Mouse (Mus musculus): ENCODE results near the gene Filip1.

Gene Filip1

GRCm38 (mm10) chr9:79965600-79966392 lies 46.9 kb downstream of the Filip1 start:
- no peaks in the 10 kb centered on the region for H3K36me3 ChIP-seq (ENCODE audit: insufficient read depth, low read length)

DNA sequence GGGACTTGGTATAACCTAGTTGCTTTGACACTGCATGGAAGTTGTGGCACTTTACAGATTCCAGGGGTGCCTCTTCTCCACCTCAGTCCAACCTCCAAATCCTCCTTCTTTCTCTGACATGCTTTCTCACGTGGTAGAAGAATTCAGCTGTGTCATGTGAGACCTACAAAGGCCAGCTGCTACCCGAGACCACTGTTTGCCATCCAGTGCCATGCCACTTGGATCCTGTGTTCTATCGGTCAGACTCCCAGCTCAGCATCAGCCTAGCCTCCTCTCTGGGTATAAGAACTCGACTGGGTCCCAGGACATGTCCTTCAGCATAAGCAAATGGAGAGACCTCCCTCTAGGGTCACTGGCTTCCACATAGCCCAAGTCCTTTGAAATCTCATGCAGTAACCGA lies 47.6 kb downstream of the Filip1 start:
- TF ChIP-seq NANOG (IDR thresholded peaks at IDR 0.05; ENCODE audit: borderline replicate concordance, low read length) (no peak), POU5F1 (IDR thresholded peaks at IDR 0.05; ENCODE audit: borderline replicate concordance, low read length) (no peak), CTCF (conservative IDR thresholded peaks at IDR 0.05; ENCODE audit: low read length) (no peak)
- H3K4me3 ChIP-seq (replicated peaks; ENCODE audit: low read length) = no peak overlapping the region
- no peaks in the 10 kb centered on the region for H3K36me3 ChIP-seq (ENCODE audit: insufficient read depth, low read length)
- no peaks in the 10 kb centered on the region for H3K27me3 ChIP-seq (ENCODE audit: insufficient read depth, low read length)
- H3K9me3 ChIP-seq (ENCODE audit: low read length) = no peaks in the 10 kb centered on the region
- H3K4me1 ChIP-seq (replicated peaks; ENCODE audit: low read depth, low read length) = peaks cover 7% of the 10 kb centered on the region; the same call in 1 of the 2 replicates

More at GRCm38 (mm10) chr9:79965600-79966392, 46.9 kb downstream of the Filip1 start:
- Histone ChIP-seq H3K4me3 (replicated peaks; ENCODE audit: low read length) (no peak overlapping the region), H3K27me3 (ENCODE audit: insufficient read depth, low read length) (no peaks in the 10 kb centered on the region), H3K4me1 (replicated peaks; ENCODE audit: low read depth, low read length) (peaks cover 7% of the 10 kb centered on the region; the same call in 1 of the 2 replicates), H3K9me3 (ENCODE audit: low read length) (no peaks in the 10 kb centered on the region)
- no peak for TF ChIP-seq POU5F1 (IDR thresholded peaks at IDR 0.05; ENCODE audit: borderline replicate concordance, low read length)
- TF ChIP-seq CTCF (conservative IDR thresholded peaks at IDR 0.05; ENCODE audit: low read length) = no peak
- no peak for TF ChIP-seq NANOG (IDR thresholded peaks at IDR 0.05; ENCODE audit: borderline replicate concordance, low read length)

DNA sequence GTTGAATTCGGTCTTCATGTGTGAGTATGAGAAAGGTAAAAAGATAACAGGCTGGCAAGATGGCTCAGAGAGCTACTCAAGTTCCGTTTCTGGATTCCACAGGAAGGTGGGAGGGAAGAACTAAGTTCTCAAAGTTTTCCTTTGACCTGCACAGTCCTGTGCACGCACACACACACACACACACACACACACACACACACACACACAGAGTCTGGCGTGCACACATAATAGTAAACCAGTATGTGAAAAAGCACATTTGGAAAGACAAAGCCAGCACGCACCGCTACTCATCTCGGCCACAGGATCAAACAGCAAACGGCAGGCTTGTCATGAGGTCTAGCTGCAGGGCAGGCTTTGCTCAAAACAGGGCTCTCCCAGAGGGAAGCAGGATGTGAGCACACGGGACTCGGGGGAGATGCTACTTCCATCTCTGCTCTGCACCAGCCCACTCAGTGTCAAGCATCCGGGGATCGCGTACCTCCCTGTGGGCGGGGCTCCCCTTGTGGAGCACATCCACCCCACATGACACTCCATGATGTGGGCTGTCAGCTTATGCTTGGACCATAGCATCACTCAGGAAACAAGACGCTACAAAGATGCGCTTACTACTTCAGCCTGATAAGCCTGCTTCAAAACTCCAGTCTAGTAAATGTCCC lies 50.9 kb downstream of the Filip1 start:
- no peaks in the 10 kb centered on the region for H3K9me3 ChIP-seq (ENCODE audit: low read length)
- TF ChIP-seq POU5F1 (IDR thresholded peaks at IDR 0.05; ENCODE audit: borderline replicate concordance, low read length) (no peak), CTCF (conservative IDR thresholded peaks at IDR 0.05; ENCODE audit: low read length) (no peak), NANOG (IDR thresholded peaks at IDR 0.05; ENCODE audit: borderline replicate concordance, low read length) (no peak)

DNA sequence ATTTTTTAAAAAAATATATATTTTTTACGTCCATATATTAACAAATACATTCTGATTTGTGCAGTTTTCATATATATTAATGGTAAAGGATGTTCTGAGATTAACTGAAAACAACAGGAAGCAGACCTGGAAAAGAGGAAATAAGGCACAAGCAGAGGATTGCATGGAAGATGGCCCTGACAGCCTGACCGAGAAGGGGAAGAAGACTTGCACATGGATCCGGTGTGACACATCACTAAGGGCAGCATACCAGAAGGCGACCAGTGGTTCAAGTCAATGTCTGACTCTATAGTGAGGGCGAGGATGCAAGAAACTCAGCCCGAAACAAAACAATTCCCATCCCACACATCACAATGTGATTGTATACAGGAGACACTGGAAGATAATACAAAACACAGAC lies 52.2 kb downstream of the Filip1 start:
- no peak overlapping the region for H3K4me3 ChIP-seq (replicated peaks; ENCODE audit: low read length)
- no peaks in the 10 kb centered on the region for H3K27me3 ChIP-seq (ENCODE audit: insufficient read depth, low read length)
- no peaks in the 10 kb centered on the region for H3K36me3 ChIP-seq (ENCODE audit: insufficient read depth, low read length)
- H3K9me3 ChIP-seq (ENCODE audit: low read length) = no peaks in the 10 kb centered on the region
- peaks cover 7% of the 10 kb centered on the region; the same call in 1 of the 2 replicates for H3K4me1 ChIP-seq (replicated peaks; ENCODE audit: low read depth, low read length)
- TF ChIP-seq NANOG (IDR thresholded peaks at IDR 0.05; ENCODE audit: borderline replicate concordance, low read length) = no peak
- TF ChIP-seq CTCF (conservative IDR thresholded peaks at IDR 0.05; ENCODE audit: low read length) = no peak
- no peak for TF ChIP-seq POU5F1 (IDR thresholded peaks at IDR 0.05; ENCODE audit: borderline replicate concordance, low read length)

More for the DNA sequence above, 50.9 kb downstream of the Filip1 start:
- no peaks in the 10 kb centered on the region for H3K27me3 ChIP-seq (ENCODE audit: insufficient read depth, low read length)
- no peak overlapping the region for H3K4me3 ChIP-seq (replicated peaks; ENCODE audit: low read length)
- no peaks in the 10 kb centered on the region for H3K36me3 ChIP-seq (ENCODE audit: insufficient read depth, low read length)
- H3K4me1 ChIP-seq (replicated peaks; ENCODE audit: low read depth, low read length) = peaks cover 7% of the 10 kb centered on the region; the same call in 1 of the 2 replicates

DNA sequence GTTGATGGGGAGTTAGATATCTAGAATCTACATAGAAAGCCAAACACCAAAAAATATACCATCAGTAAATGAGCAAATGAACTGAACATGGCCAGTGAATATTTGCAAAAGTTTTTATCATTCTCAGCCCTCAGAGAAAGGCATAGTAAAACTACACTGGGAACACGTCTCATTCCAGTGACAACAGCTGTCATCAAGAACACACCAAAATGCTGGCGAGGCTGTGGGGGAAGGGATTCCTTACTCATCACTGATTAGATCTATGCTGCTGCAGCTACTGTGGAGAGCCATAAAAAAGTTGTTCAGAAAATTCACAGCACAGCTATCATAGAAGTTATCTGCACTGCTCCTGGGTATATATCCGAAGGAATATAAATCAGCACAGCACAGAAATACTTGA lies 54.3 kb downstream of the Filip1 start:
- no peak for TF ChIP-seq POU5F1 (IDR thresholded peaks at IDR 0.05; ENCODE audit: borderline replicate concordance, low read length)
- no peak for TF ChIP-seq NANOG (IDR thresholded peaks at IDR 0.05; ENCODE audit: borderline replicate concordance, low read length)
- TF ChIP-seq CTCF (conservative IDR thresholded peaks at IDR 0.05; ENCODE audit: low read length) = no peak
- H3K36me3 ChIP-seq (ENCODE audit: insufficient read depth, low read length) = no peaks in the 10 kb centered on the region
- peaks cover 7% of the 10 kb centered on the region; the same call in 1 of the 2 replicates for H3K4me1 ChIP-seq (replicated peaks; ENCODE audit: low read depth, low read length)
- no peaks in the 10 kb centered on the region for H3K9me3 ChIP-seq (ENCODE audit: low read length)
- H3K4me3 ChIP-seq (replicated peaks; ENCODE audit: low read length) = no peak overlapping the region
- no peaks in the 10 kb centered on the region for H3K27me3 ChIP-seq (ENCODE audit: insufficient read depth, low read length)

DNA sequence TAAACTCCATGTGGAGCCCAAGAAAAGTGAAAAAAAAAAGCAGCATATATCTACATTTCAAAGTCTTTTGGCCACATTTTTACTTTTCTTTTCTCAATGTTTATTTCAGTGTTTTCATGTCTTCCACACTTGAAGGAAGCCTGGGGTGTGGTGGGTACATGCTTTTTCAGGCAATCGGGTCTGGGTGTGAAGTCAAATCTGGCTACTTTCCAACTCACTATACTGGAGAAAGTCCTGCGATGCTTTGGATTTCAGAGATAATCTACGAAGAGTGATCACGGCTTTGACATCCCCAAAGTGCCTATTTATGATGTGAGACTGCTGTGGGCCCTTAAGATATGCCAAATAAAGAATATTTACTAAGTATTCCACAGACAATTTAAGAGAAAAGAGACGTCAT lies 57.7 kb downstream of the Filip1 start:
- Histone ChIP-seq H3K4me1 (replicated peaks; ENCODE audit: low read depth, low read length) (no peaks in the 10 kb centered on the region), H3K27me3 (ENCODE audit: insufficient read depth, low read length) (no peaks in the 10 kb centered on the region), H3K36me3 (ENCODE audit: insufficient read depth, low read length) (no peaks in the 10 kb centered on the region)

DNA sequence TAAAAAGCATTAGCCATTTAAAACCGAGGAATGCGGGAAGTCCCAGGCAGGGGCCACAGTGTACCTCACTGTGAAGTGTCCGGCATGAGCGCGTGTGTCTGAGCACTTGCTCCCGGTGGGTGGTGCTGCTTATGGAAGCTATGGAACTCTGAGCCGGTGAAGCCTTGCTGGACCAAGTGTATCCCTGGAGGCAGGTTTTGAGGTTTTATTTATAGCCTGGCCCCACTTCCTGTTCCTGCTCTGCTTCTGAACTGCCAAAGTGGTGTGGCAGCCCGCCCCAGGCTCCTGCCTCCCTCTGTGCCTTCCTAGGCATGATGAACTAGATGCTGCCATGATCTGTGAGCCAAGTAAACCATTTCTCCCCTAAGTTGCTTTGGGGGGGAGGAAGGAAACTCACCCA lies 60.7 kb downstream of the Filip1 start:
- Histone ChIP-seq H3K9me3 (ENCODE audit: low read length) (no peaks in the 10 kb centered on the region), H3K36me3 (ENCODE audit: insufficient read depth, low read length) (no peaks in the 10 kb centered on the region), H3K4me3 (replicated peaks; ENCODE audit: low read length) (no peak overlapping the region), H3K4me1 (replicated peaks; ENCODE audit: low read depth, low read length) (no peaks in the 10 kb centered on the region), H3K27me3 (ENCODE audit: insufficient read depth, low read length) (no peaks in the 10 kb centered on the region)
- TF ChIP-seq CTCF (conservative IDR thresholded peaks at IDR 0.05; ENCODE audit: low read length) = no peak

More for the DNA sequence above, 57.7 kb downstream of the Filip1 start:
- Histone ChIP-seq H3K4me3 (replicated peaks; ENCODE audit: low read length) (no peak overlapping the region), H3K9me3 (ENCODE audit: low read length) (no peaks in the 10 kb centered on the region)
- TF ChIP-seq POU5F1 (IDR thresholded peaks at IDR 0.05; ENCODE audit: borderline replicate concordance, low read length) = no peak
- no peak for TF ChIP-seq CTCF (conservative IDR thresholded peaks at IDR 0.05; ENCODE audit: low read length)
- no peak for TF ChIP-seq NANOG (IDR thresholded peaks at IDR 0.05; ENCODE audit: borderline replicate concordance, low read length)

GRCm38 (mm10) chr9:79951339-79951738 lies 61.3 kb downstream of the Filip1 start:
- no peaks in the 10 kb centered on the region for H3K9me3 ChIP-seq (ENCODE audit: low read length)
- H3K4me3 ChIP-seq (replicated peaks; ENCODE audit: low read length) = no peak overlapping the region
- no peaks in the 10 kb centered on the region for H3K27me3 ChIP-seq (ENCODE audit: insufficient read depth, low read length)
- H3K36me3 ChIP-seq (ENCODE audit: insufficient read depth, low read length) = no peaks in the 10 kb centered on the region
- H3K4me1 ChIP-seq (replicated peaks; ENCODE audit: low read depth, low read length) = no peaks in the 10 kb centered on the region
- no peak for TF ChIP-seq POU5F1 (IDR thresholded peaks at IDR 0.05; ENCODE audit: borderline replicate concordance, low read length)
- no peak for TF ChIP-seq CTCF (conservative IDR thresholded peaks at IDR 0.05; ENCODE audit: low read length)
- TF ChIP-seq NANOG (IDR thresholded peaks at IDR 0.05; ENCODE audit: borderline replicate concordance, low read length) = no peak
